Mouse (Mus musculus): ENCODE measurements around the gene Nos3.

- TF ChIP-seq CTCF (conservative IDR thresholded peaks at IDR 0.05; ENCODE audit: insufficient read depth, insufficient read length, low read depth, low read length) (no peak), POLR2A (IDR thresholded peaks at IDR 0.05; ENCODE audit: low read depth, low read length) (no peak)
Measured at GRCm38 (mm10) chr5:24337366-24337765, 27.2 kb upstream of the Nos3 start.
